Mouse (Mus musculus): ENCODE measurements around the gene Mycl.
A peak's percentile ranks its signal among the peaks of the same experiment; 100 is the strongest.

Mycl gene

DNA sequence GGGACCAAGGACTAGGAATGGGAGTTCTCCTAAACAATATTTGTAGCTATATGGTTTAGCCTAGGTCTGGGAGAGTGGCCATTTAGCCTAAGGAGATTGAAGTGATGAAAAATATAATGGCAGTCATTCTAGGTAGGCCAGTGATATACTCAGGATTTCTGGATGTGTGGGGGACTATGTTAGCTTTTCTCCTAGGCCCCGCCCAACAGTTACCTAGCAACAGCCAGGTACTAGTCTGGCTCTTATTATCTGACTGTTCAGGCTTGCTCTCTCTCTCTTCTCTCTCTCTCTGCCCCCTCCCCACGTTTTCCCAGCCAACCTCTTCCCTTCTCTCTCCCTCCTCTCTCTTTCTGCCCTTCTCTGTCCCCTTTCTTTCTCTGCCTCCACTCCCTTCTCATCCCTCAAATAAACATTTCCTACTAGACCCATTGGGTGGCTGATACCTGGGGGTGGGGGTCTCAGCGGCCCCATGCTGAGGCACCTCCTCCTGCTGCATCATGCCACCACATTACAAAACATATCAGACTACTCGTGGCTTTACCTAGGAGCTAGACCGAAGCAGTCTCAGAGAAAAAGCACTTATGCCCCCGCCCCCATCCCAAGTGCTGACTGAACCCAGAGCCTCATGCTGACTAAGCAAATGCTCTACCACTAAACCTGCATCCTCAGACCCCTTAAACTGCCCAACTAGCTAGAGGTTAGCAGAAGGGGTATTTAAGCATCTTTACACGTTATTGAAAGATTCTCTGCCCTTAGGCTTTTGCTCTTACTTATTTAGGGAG, 19.2 kb downstream of the Mycl start:
- DNase-seq (ENCODE audit: low read depth): no peak

DNA sequence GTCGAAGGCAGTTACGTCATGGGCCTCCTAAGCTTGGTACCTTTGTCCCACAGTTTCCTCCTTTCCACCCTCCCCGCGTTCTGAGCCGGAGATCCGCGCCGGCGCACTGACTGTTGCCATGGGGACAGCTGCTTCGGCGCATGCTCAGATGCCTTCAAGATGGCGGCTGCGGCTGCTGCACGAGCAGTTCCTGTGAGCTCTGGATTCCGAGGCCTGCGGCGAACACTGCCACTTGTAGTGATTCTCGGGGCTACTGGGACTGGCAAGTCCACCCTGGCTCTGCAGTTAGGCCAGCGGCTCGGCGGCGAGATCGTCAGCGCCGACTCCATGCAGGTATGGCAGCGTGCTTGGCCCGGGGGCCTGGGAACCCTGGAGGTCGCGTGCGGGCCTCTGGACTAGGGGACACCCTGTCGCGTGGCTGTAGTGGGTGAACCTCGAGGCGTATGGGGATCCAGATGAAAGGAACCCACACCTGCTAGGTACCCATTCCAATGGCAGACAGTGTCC, 21.1 kb downstream of the Mycl start, which contains the start of gene Trit1:
TSS of gene Trit1 (plus strand) at position 147 of the 507 bp plus-strand sequence.
- peak; percentile 89 for DNase-seq (ENCODE audit: low read depth)

DNA sequence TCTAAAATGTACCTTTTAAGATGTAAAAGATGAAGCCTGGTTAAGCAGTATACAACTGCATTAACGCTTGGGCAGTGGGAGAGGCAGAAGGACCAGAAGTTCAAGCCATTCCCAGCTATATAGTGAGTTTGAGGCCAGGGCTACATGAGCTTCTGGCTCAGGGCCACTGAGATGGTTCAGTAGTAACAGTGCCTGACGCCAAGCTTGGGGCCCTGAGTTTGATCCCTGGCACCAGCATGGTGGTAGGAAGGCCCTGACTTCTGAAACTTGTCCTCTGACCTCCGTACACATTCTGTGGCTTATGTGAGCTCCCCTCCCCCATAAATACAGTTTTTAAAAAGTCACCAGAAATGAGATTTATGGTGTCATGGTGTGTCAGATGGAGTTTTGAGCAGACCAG, 26.1 kb downstream of the Mycl start:
- DNase-seq (ENCODE audit: low read depth): no peak

DNA sequence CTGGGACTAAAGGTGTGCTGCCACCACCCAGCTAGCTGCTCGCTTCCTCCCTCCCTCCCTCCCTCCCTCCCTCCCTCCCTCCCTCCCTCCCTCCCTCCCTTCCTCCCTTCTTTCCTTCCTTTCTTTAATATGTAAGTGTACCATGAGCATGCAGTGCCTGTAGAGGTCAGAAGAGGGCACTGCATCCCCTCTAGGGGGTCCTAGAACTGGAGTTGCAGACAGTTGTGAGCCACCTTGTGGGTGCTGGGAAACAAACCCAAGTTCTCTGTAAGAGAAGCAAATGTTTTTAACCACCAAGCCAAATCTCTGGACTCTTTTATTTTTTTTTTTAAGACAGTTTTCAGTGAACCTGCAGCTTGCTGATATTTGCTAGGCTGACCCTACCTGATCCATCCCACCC, 27.4 kb downstream of the Mycl start:
- DNase-seq (ENCODE audit: low read depth): no peak

DNA sequence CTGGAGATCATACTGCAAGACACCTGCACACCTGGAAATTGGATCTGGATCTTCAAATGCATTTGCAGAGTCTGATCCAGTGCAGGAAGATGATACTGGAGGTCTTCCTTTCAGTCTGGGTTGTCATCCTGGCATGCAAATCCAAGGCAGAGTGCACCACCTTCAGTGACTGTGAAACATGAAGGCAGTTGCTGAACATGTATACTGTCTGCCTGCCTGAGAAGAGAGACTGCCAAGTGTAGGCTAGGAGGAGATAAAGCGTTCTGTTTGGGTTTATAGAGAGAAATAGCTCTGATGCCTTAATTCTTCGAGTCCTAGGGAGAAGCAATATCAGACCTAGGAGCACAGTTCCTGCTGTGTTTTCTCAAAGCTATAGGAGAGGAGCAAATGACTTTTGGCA, 30.0 kb downstream of the Mycl start:
- no peak for DNase-seq (ENCODE audit: low read depth)

DNA sequence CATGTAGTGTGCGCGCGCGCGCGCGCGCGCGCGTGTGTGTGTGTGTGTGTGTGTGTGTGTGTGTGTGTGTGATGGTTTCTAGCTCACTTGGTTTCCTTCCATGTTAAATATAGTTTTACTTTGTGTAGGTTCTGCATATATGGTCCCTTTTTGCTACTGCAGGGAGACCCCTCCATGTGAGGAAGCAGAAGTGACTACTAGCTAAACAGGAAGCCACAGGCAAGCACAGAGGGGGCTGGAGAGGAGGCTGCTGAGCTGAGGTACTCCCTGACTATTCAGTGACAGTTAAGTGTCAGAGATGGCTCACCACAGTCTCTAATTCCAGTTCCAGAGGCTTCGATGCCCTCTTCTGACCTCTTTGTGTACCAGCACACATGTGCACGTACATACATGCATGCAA, 30.7 kb downstream of the Mycl start:
- peak; percentile 39 for DNase-seq (ENCODE audit: low read depth)

DNA sequence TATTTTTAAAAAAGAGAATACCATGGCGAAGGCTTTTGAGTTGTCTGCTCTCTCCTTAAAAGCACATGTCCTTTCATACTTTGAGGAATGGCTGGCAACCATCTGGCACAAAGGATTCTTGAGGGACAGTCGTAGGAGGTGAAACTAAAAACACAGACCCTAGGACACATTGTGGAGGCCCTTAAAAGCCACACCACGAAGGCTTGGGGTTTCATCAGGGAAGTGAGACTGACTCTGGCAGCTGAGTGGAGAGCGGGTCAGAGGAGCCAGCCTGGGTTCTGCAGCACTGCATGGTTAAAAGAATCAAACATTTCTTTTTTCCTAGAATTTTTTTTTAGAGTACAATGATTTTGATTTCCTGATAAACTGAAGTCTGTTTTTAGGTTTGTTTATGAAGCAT, 31.1 kb downstream of the Mycl start:
- no peak for DNase-seq (ENCODE audit: low read depth)

DNA sequence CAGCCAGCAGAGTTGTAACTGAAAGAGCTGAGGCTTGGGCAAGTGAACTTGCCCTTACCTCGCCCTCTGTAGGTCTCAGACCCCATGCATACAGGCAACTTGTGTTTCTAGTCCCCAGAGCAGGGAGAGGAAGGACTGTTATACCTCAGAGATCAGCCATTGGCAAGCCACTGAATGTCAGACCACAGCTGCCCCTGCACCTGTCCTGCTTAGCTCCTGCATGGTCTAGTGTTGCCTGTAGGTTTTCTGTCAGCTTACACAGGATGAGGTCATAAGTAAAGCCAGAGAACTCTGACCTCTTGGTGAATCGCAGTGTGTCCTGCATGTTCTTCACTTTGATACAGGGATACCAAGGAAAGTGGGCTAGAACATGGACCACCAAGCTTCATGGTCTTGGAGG, 39.4 kb downstream of the Mycl start:
- no peak for DNase-seq (ENCODE audit: low read depth)

DNA sequence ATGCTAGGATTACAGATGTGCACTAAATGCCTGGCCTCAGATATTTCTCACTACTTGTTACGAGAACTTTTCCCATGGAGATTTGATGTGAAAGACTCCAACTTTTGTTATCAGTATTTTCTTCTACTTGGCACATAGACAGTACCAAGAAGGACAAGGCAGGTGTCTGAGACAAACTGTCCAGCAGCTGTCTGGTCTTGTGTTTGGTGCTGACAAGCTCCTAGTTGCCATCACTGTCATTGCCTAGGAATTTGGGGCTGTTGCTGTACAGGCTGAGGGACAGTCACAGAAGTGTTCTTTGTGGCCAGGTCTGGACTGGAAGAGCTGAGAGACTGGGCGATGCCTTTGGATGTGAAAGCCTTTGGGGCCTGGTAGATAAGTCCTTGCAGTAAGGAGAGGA, 40.2 kb downstream of the Mycl start:
- DNase-seq (ENCODE audit: low read depth): no peak

DNA sequence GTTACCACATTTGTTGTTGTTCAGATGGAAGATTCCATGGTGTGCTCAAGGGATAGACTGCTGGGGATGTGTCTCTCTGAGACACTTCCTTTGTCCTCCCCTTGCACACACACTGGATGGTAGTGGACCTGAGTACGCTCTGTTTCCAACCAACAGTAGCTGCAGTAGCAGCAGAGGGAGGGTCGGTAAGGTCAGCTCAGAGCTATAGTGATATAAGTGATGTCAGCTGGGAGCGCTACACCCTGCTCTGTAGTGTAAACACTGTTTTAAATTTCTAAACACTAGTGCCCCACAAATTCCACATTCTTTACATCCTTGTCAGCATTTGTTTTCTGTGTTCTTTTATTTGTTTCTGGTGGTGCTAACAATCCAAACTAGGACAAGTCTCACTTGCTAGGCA, 41.3 kb downstream of the Mycl start:
- DNase-seq (ENCODE audit: low read depth): no peak

DNA sequence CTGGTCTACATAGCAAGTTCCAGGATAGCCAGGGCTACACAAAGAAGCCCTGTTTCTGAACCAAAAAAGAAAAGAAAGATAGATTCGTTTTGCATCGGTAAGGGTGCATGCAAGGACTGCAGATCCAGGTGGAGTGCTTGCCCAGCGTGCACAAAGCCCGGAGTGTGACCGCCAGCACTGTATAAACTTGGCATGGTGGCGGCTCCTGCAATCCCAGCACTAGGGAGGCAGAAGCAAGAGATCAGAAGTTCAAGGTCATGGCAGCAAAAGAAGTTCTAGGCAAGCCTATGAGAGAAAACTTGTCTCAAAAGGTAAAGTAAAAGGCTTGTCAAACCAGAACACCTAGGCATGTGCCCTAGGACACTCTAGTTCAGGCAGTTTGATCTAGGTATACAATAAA, 45.7 kb downstream of the Mycl start:
- no peak for DNase-seq (ENCODE audit: low read depth)

DNA sequence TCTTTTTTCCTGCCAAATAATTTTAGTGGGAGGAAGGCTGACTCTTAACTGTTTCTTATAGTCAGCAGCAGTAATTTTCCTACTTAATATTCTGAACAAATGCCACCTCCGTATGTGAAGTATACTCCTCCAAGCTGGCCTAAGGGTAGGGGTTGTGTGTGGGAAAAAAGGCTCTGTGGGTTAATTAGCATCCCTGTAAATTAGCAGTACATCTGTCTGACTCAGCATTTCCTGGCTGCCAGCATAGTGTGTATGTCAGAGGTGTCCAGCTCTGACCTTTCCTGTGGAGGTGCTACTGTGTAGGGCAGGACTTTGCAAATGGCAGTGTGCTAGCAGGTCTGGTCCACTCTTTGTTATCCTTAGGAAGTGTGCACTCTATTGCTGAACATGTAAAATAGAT, 48.4 kb downstream of the Mycl start:
- no peak for DNase-seq (ENCODE audit: low read depth)

DNA sequence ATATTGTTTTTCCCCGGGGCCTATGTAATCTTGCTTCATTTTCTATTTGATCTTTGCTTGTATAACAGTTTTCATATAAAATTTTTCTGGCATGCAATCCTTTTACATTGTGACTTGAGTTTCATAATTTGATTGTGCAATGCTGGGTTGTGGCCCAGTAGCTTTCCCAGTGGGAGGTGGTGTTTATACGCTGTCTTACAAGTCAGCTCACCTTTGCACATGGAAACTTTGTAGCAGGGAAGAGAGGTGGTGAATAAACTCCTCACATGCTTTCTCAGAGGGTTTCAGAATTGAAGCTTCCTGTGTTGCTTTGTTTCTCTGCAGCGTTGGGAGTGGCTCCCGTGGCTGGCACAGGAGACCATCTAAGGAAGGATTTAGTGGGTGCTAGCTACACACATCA, 49.4 kb downstream of the Mycl start:
- DNase-seq (ENCODE audit: low read depth): no peak

DNA sequence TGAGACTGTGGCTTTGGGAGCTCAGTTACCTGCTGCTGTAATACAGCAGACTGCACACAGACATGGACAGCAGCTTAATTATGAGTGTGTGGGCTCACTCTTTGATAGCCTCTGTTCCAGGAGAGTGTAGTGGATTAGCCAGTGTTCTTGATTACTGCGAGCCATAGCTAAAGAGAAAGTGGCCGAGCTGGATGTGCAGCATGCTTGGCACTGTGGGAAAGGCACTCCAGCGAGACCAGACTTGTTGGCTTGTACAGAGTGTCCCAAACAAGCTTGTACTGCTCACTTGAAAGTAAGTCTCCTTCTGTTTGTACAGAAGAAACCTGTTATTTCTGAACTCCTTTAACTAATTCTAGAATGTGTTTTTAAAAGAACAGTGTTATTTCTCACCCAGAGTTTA, 50.8 kb downstream of the Mycl start:
- DNase-seq (ENCODE audit: low read depth): no peak

DNA sequence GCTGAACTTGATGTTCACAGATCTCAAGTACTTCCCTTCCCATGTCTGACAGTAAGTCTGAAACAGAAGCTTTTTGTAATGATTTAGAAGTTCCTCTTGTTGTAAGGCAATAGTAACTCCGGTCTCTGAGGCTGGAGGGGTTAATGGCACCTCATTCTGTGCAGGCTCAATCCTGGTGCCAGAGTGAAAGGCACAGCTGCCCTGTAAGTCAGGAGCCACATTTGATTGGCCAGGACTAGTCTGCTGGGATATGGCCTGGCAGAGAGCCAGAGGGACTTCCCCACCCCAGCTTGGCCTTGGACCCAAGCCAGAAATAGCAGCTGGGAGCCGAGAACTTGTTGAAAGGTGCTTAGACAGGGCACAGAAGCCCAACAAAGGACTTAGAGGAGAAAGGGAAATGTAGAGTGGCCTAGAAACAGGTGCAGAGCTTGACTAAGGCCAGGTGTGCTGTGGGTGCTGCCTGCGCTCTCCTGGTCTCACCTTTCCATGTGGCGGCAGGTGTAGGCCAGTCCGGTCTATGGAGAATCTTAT, 55.3 kb downstream of the Mycl start:
- DNase-seq (ENCODE audit: low read depth): no peak
